Mouse (Mus musculus) left cerebral cortex, adult 2 months (tissue): Measurements from ENCODE around the gene Gm20481. TPM values are rescaled to one million over a fixed set of nuclear protein-coding genes. Genes with fewer than 3 reads are reported as not detected.
"Not testable (repeated sequence)": the region's sequence is repeated elsewhere in the genome, so short reads cannot be mapped to it uniquely, and the experiment has no call there.

Source experiments
- DNase-seq, 2 experiments: peaks; one replicate each; pipeline ENCODE4 v3.0.0; 2021 to 2022; ENCODE audit warnings: low spot score in 2 of 2, mixed read lengths in 1 of 2; ENCODE audit errors: extremely low spot score in 1 of 2
- H3K27ac ChIP-seq: fragments of 200-600 bp; 2 replicates; pipeline ENCODE4 v1.8.1; 2022
- H3K4me3 ChIP-seq: fragments of 200-600 bp; 2 replicates; pipeline ENCODE4 v1.8.1; 2022
- CTCF ChIP-seq: fragments of 200-600 bp; IDR thresholded peaks from 2 replicates; pipeline ENCODE4 v1.8.1; 2022; ENCODE audit warnings: antibody characterized with exemption, mild to moderate bottlenecking, moderate library complexity
- intact Hi-C: fragments of 180-260 bp; cut with DNase I; formaldehyde crosslinking; loops from one replicate; pipeline ENCODE4 v1.15.1; 2025
- total RNA-seq, 2 experiments: library from RNA; stranded (reverse); gene quantifications; 2 replicates each; pipeline ENCODE4 v1.2.3; 2021

Gene Gm20481
- total RNA-seq, 2 experiments from 2014 or later: not detected

- intact Hi-C loops: no loop called here
- DNase-seq: no peak
- Histone ChIP-seq H3K4me3 (no peak overlapping the region), H3K27ac (peak overlapping the region; percentile 28; the same call in 1 of the 2 replicates)
- no peak for TF ChIP-seq CTCF
These were observed 8.8 kb upstream of the Gm20481 start for GRCm38 (mm10) chr17:34960702-34961493.

DNA sequence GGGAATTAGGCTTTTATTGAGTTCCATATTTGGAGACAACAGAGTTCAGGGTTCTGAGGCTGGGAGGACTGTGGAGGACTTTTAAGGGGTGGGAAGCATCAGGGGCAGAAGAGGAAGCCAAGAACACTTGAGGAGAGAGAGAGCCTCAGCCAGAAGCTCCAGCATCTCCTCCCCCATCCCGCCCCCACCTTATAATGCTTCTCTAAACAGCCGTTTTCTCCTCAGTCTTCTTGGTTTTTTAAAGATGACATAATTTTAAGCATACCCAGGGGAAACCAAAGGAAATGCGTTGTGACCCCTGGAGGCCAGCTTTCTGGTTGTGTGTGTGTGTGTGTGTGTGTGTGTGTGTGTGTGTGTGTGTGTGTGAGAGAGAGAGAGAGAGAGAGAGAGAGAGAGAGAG lies 7.6 kb upstream of the Gm20481 start:
- no peak for DNase-seq
- TF ChIP-seq CTCF: no peak
- Histone ChIP-seq H3K4me3 (no peak overlapping the region), H3K27ac (no peak overlapping the region; the same call in 1 of the 2 replicates)
- intact Hi-C loops: no loop called here

GRCm38 (mm10) chr17:34962841-34963240 lies 6.9 kb upstream of the Gm20481 start:
- Histone ChIP-seq H3K27ac (no peak overlapping the region), H3K4me3 (no peak overlapping the region)
- intact Hi-C loops: no loop called here
- DNase-seq: no peak
- TF ChIP-seq CTCF: no peak

- no peak for TF ChIP-seq CTCF
- no peak overlapping the region for H3K4me3 ChIP-seq
- DNase-seq: no peak
- intact Hi-C loops: no loop called here
- no peak overlapping the region for H3K27ac ChIP-seq
These were observed 5.1 kb upstream of the Gm20481 start for GRCm38 (mm10) chr17:34964640-34965049.

- intact Hi-C loops: no loop called here
- Histone ChIP-seq H3K27ac (no peak overlapping the region), H3K4me3 (no peak overlapping the region)
- no peak for TF ChIP-seq CTCF
- DNase-seq: no peak
These were observed 4.1 kb upstream of the Gm20481 start for GRCm38 (mm10) chr17:34965627-34966026.

DNA sequence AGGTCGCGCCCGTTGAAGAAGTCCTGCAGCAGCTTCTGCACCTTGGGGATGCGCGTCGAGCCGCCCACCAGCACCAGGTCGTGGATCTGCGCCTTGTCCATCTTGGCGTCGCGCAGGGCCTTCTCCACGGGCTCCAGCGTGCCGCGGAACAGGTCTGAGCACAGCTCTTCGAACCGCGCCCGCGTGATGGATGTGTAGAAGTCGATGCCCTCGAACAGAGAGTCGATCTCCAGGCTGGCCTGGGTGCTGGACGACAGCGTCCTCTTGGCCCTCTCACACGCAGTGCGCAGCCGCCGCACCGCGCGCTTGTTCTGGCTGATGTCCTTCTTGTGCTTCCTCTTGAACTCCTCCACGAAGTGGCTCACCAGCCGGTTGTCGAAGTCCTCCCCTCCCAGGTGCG lies 1.1 kb downstream of the Gm20481 start:
- H3K27ac ChIP-seq, H3K4me3 ChIP-seq, intact Hi-C loops, DNase-seq: not testable (repeated sequence)

GRCm38 (mm10) chr17:34971694-34972068 lies 2.0 kb downstream of the Gm20481 start:
- DNase-seq, H3K27ac ChIP-seq, intact Hi-C loops: not testable (repeated sequence)
- peak overlapping the region; percentile 52 for H3K4me3 ChIP-seq

DNA sequence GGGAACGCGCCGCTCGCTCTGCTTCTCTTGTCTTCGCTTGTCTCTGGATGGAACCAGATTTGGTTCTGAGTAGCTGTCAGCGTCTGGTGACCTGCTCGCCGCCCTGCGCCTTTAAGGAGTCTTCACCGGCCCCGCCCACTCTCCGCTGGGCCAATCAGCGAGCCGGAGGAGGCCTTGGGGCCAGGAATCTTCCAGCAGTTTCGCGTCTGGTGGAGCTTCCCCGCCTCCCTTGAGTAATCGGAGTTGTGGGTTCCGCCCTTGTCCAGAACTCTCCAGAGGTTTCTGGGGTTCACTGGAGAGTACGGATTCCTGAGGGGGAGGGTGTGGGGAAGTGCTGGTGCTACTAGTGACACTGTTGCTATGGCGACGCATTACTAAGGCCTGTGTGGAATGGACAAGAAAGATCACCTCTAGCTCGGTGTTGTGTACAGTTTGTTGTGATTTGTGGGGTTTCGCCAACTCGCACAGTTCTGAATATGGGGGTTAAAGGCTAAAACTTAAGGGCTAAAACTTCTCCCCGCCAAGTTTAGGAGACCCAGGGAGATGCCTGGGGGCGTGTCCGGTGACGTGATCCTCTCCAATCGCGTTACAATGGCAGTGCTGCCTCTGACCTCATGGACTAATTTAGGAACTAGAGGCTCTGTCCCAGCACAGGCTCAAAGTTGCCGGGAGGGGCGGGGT lies 2.5 kb downstream of the Gm20481 start, which contains the start of the genes Hspa1a and Hspa1l:
Gene Hspa1a (minus strand): TSS at position 88 of the 681 bp plus-strand sequence.
Gene Hspa1l (plus strand): TSS at position 635 of the 681 bp plus-strand sequence.
- Histone ChIP-seq H3K4me3 (peak within 1 kb of the TSS; percentile 52), H3K27ac (peak within 1 kb of the TSS; percentile 29; the same call in 1 of the 2 replicates)
- DNase-seq: peak; percentile 73 to 74
- intact Hi-C loops: not testable (repeated sequence)

GRCm38 (mm10) chr17:34975581-34976492 lies 6.1 kb downstream of the Gm20481 start:
- Histone ChIP-seq H3K27ac (no peak overlapping the region), H3K4me3 (no peak overlapping the region)
- no peak for DNase-seq
- intact Hi-C loops: no loop called here
- TF ChIP-seq CTCF: no peak

- no peak for TF ChIP-seq CTCF
- intact Hi-C loops: no loop called here
- DNase-seq: no peak
- no peak overlapping the region for H3K27ac ChIP-seq
- no peak overlapping the region for H3K4me3 ChIP-seq
These were observed 7.3 kb downstream of the Gm20481 start for GRCm38 (mm10) chr17:34977000-34977399.

GRCm38 (mm10) chr17:34978239-34978638 lies 8.5 kb downstream of the Gm20481 start:
- Histone ChIP-seq H3K27ac (no peak overlapping the region), H3K4me3 (no peak overlapping the region)
- DNase-seq: no peak
- intact Hi-C loops: no loop called here
- TF ChIP-seq CTCF: no peak

DNA sequence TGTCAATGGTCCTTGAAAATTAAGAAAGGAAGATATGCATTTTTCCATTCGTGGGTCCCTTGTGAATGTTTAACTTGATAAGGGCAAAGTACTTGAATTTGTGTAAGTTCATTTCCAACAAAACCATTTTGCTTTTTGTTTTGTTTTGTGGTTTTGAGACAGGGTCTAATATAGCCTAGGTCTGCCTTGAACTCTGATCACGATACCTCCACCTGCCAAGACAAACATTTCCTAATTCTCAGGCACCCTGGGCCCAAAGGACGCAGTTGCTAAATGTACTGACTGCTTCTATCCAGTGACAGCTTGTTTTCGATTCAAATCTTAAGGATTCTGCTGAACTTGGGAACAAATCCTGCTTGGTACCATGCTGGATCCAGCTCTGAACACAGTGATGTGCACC lies 9.9 kb downstream of the Gm20481 start:
- DNase-seq: no peak
- intact Hi-C loops: loop anchor here (1.0 to 5.0 kb wide), 3 partner anchors 23 to 142 kb away; partner anchors contain the start of genes Dxo and Stk19
- no peak for TF ChIP-seq CTCF

More for the DNA sequence above, 9.9 kb downstream of the Gm20481 start:
- Histone ChIP-seq H3K27ac (no peak overlapping the region), H3K4me3 (no peak overlapping the region)
